Comparison of ENCODE assay signal across 21 mouse cellular contexts in the genomic region with DNA sequence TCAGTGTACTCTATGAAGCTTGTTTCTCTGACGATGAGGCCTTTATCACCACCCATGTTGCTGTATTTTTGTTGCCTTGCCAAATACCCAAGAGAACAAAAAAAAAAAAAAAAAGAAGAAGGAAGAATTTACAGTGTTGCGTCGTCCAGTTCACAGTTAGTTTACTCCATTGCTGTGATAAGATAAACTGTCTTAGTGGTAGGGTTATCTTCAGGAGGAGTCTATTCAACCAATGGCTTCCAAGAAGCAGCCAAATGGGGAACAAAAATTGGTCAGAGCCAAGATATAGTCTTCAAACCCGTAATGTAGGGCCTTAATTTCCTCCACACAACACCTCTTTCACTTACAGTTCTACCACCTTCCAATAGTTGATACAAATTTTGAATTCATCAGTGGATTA.
DNase-seq lines count a peak whose midpoint lies in the region; ATAC-seq and TF ChIP-seq lines count a peak whose summit lies in the region.
"Had no signal": no experiment of that assay in that cellular context is flagged by ENCODE, and none has a peak within 500 bp of the region (broad histone marks: within the 10 kb centered on the region; RNA-seq: fewer than 3 reads in every experiment).

No protein-coding gene starts in this region.

- H3K79me2 ChIP-seq in MEL (ENCODE audit: control insufficient read depth, insufficient read depth, low read length, poor library complexity) = no peaks in the 10 kb centered on the region

- DNase-seq in MEL (ENCODE audit: low read depth, low spot score) (peak; percentile 93), MEL-GATA-1-ER (ENCODE audit: extremely low read depth, low read depth) (peak; percentile 80)
- DNase-seq in heart, postnatal 36 days = no peak
- DNase-seq: adrenal gland, adult 2 months; adrenal gland, adult 8-10 months; adrenal gland, postnatal 10 days; adrenal gland, postnatal 14 days; adrenal gland, postnatal 25 days; adrenal gland, postnatal 36 days; B cell, adult 2 months; cerebellum, adult 11 months; cerebellum, adult 11-12 months; cerebellum, adult 18-20 months; cerebellum, adult 2 months; cerebellum, adult 8-10 months had no signal

- intact Hi-C loops in heart, postnatal 36 days (cut with DNase I) = no loop called here

- no peak for ATAC-seq in liver, embryonic 12.5 days
- ATAC-seq: activated CD4-positive, CD25-positive, alpha-beta regulatory T cell, adult 4 months; CD4-positive, CD25-positive, alpha-beta regulatory T cell, adult 4 months; Patski had no signal

- no peak for TF ChIP-seq CTCF in MEL (IDR thresholded peaks at IDR 0.05 in 2 of 3, conservative IDR thresholded peaks at IDR 0.05 in 1 of 3; ENCODE audit: control insufficient read depth in 1 of 3, insufficient read depth in 1 of 3, low read depth in 2 of 3, low read length in 3 of 3, poor library complexity in 1 of 3, severe bottlenecking in 1 of 3)

- TF ChIP-seq POLR2A in MEL (IDR thresholded peaks at IDR 0.05; ENCODE audit: control insufficient read depth in 1 of 2, insufficient read depth in 1 of 2, low read depth in 1 of 2, low read length in 2 of 2, poor library complexity in 1 of 2) = 0 out of 4 replicates have a peak, but pooled peaks of 1 of the 2 experiments have one; percentile 34

- no peaks in the 10 kb centered on the region for H3K27me3 ChIP-seq in MEL (ENCODE audit: control insufficient read depth in 1 of 2, insufficient read depth in 2 of 2, low read length in 2 of 2)
- no peaks in the 10 kb centered on the region for H3K27me3 ChIP-seq in liver, embryonic 12.5 days (replicated peaks)
- H3K27me3 ChIP-seq: CH12.LX, Patski had no signal

- TF ChIP-seq EP300 in MEL (IDR thresholded peaks at IDR 0.05; ENCODE audit: low read depth in 1 of 2, low read length in 2 of 2) = peak; percentile 99 to 100

- peaks cover 0 to 55% of the 10 kb centered on the region in 2 experiments; a peak in 2 of 4 replicates for H3K36me3 ChIP-seq in MEL (ENCODE audit: control insufficient read depth in 1 of 2, insufficient read depth in 2 of 2, low read length in 2 of 2)
- no peaks in the 10 kb centered on the region for H3K36me3 ChIP-seq in liver, embryonic 12.5 days
- H3K36me3 ChIP-seq: G1E had no signal

- H3K9me3 ChIP-seq in MEL (replicated peaks; ENCODE audit: insufficient read depth, low read length) = no peaks in the 10 kb centered on the region
- no peaks in the 10 kb centered on the region for H3K9me3 ChIP-seq in liver, embryonic 12.5 days (replicated peaks)
- H3K9me3 ChIP-seq: G1E had no signal

- H3K27ac ChIP-seq in MEL (ENCODE audit: control insufficient read depth, low read depth, low read length) = peak overlapping the region; percentile 96
- no peak overlapping the region for H3K27ac ChIP-seq in liver, embryonic 12.5 days

- 63% methylated on average over 4 of the region's 4 CpGs for WGBS in liver, embryonic 12.5 days (ENCODE audit: insufficient replicate concordance)

- no peak overlapping the region for H3K4me3 ChIP-seq in MEL (ENCODE audit: control insufficient read depth in 1 of 2, insufficient read depth in 1 of 2, low read depth in 2 of 2, low read length in 2 of 2)
- H3K4me3 ChIP-seq in liver, embryonic 12.5 days = no peak overlapping the region

- H3K4me2 ChIP-seq in liver, embryonic 12.5 days = no peak overlapping the region

- TF ChIP-seq RAD21 in MEL (IDR thresholded peaks at IDR 0.05; ENCODE audit: low read depth, low read length) = no peak

- H3K4me1 ChIP-seq in MEL (ENCODE audit: control insufficient read depth in 1 of 2, insufficient read depth in 2 of 2, low read length in 2 of 2) = peaks cover 35 to 36% of the 10 kb centered on the region in 2 experiments
- no peaks in the 10 kb centered on the region for H3K4me1 ChIP-seq in liver, embryonic 12.5 days

- 0 out of 2 replicates have a peak overlapping the region, but pooled peaks have one; percentile 22 for H3K9ac ChIP-seq in MEL (ENCODE audit: control insufficient read depth, low read depth, low read length, poor library complexity, severe bottlenecking)
- no peak overlapping the region for H3K9ac ChIP-seq in liver, embryonic 12.5 days

TF ChIP-seq in MEL, 35 proteins besides CTCF, POLR2A, EP300 and RAD21:
- TF ChIP-seq NRF1 (IDR thresholded peaks at IDR 0.05; ENCODE audit: insufficient read depth, low read depth, low read length, poor library complexity, severe bottlenecking) (no peak), MYB (IDR thresholded peaks at IDR 0.05; ENCODE audit: low read depth, low read length) (peak; percentile 92), KAT2A (conservative IDR thresholded peaks at IDR 0.05; ENCODE audit: low read depth, low read length) (no peak), JUND (IDR thresholded peaks at IDR 0.05; ENCODE audit: low read depth, low read length) (no peak; the same call in 1 of the 2 replicates), NELFE (IDR thresholded peaks at IDR 0.05; ENCODE audit: low read depth, low read length) (no peak), SMC3 (IDR thresholded peaks at IDR 0.05; ENCODE audit: low read depth, low read length) (no peak), USF2 (IDR thresholded peaks at IDR 0.05; ENCODE audit: borderline replicate concordance in 1 of 2, insufficient read depth in 1 of 2, low read depth in 1 of 2, low read length in 2 of 2) (no peak), E2F4 (IDR thresholded peaks at IDR 0.05; ENCODE audit: borderline replicate concordance, low read depth, low read length) (no peak), RCOR1 (IDR thresholded peaks at IDR 0.05; ENCODE audit: low read depth, low read length) (peak; percentile 88; the same call in 1 of the 2 replicates), MEF2A (IDR thresholded peaks at IDR 0.05; ENCODE audit: extremely low read depth, insufficient replicate concordance, low read depth, low read length, poor library complexity, severe bottlenecking) (no peak), GATA1 (IDR thresholded peaks at IDR 0.05; ENCODE audit: low read depth, low read length) (peak; percentile 100), MAX (IDR thresholded peaks at IDR 0.05; ENCODE audit: low read length) (peak; percentile 77), HCFC1 (IDR thresholded peaks at IDR 0.05; ENCODE audit: low read depth, low read length) (peak; percentile 58), USF1 (IDR thresholded peaks at IDR 0.05; ENCODE audit: low read depth, low read length) (no peak), ELF1 (IDR thresholded peaks at IDR 0.05; ENCODE audit: low read depth, low read length) (no peak), ZNF384 (IDR thresholded peaks at IDR 0.05; ENCODE audit: low read depth, low read length) (peak; percentile 99), TCF12 (IDR thresholded peaks at IDR 0.05; ENCODE audit: low read depth, low read length) (peak; percentile 91), MAZ (IDR thresholded peaks at IDR 0.05; ENCODE audit: low read depth, low read length) (no peak), TAL1 (IDR thresholded peaks at IDR 0.05; ENCODE audit: low read length) (0 out of 2 replicates have a peak, but pooled peaks have one; percentile 13), TBP (IDR thresholded peaks at IDR 0.05; ENCODE audit: low read depth, low read length) (peak; percentile 88), BHLHE40 (IDR thresholded peaks at IDR 0.05; ENCODE audit: borderline replicate concordance, low read depth, low read length) (no peak), POLR2AphosphoS2 (IDR thresholded peaks at IDR 0.05; ENCODE audit: low read length) (no peak), ZMIZ1 (IDR thresholded peaks at IDR 0.05; ENCODE audit: low read depth, low read length) (no peak), ZC3H11A (IDR thresholded peaks at IDR 0.05; ENCODE audit: low read depth, low read length) (no peak), UBTF (IDR thresholded peaks at IDR 0.05; ENCODE audit: borderline replicate concordance, insufficient read depth, low read depth, low read length) (no peak), GABPA (IDR thresholded peaks at IDR 0.05; ENCODE audit: low read depth, low read length) (no peak), SIN3A (IDR thresholded peaks at IDR 0.05; ENCODE audit: low read length) (peak; percentile 95), MYC (IDR thresholded peaks at IDR 0.05; ENCODE audit: low read depth, low read length) (peak; percentile 50; the same call in 1 of the 2 replicates), MXI1 (IDR thresholded peaks at IDR 0.05; ENCODE audit: low read depth, low read length) (no peak), POLR2AphosphoS5 (IDR thresholded peaks at IDR 0.05; ENCODE audit: borderline replicate concordance, low read depth, low read length) (no peak), ETS1 (IDR thresholded peaks at IDR 0.05; ENCODE audit: low read depth, low read length) (peak; percentile 95), CHD2 (IDR thresholded peaks at IDR 0.05; ENCODE audit: low read length) (no peak), MAFK (IDR thresholded peaks at IDR 0.05; ENCODE audit: borderline replicate concordance, low read depth, low read length) (no peak), CHD1 (IDR thresholded peaks at IDR 0.05; ENCODE audit: low read depth, low read length) (no peak), ZKSCAN1 (IDR thresholded peaks at IDR 0.05; ENCODE audit: low read depth, low read length) (no peak; the same call in 1 of the 2 replicates)

Comparison
In these comparisons a context has a peak if more than half of its experiments do, and no peak if none do; other contexts are left out.
1. DNase-seq: peak in MEL (single experiment) and MEL-GATA-1-ER (single experiment); none in heart, postnatal 36 days (0 of 2).